Mouse (Mus musculus): ENCODE results near the gene Fmnl2.

GRCm38 (mm10) chr2:53061363-53062000, 203.8 kb downstream of the Fmnl2 start:
- TF ChIP-seq CTCF (IDR thresholded peaks at IDR 0.05; ENCODE audit: low read depth), result no peak
- no peak for TF ChIP-seq EP300 (IDR thresholded peaks at IDR 0.05; ENCODE audit: low read depth)

All from liver, postnatal 0 days (tissue).